Mouse (Mus musculus) erythroblast, adult 5-6 weeks (primary cell): ENCODE results near the gene Clk2. TPM values are rescaled to one million over a fixed set of nuclear protein-coding genes. Genes with fewer than 3 reads are reported as not detected.
"Not testable (repeated sequence)": the region's sequence is repeated elsewhere in the genome, so short reads cannot be mapped to it uniquely, and the experiment has no call there.

Source experiments
- ATAC-seq: replicated peaks from 2 replicates; pipeline ENCODE4 v1.8.0; 2016; ENCODE audit warnings: moderate number of reproducible peaks, mild to moderate bottlenecking, moderate TSS enrichment, inconsistent platforms; ENCODE audit not compliant: poor library complexity, low FRiP score, severe bottlenecking
- total RNA-seq, 2 experiments: library from RNA; stranded (forward) in 1 of 2; stranded (reverse) in 1 of 2; fragments of 150-400 nt in 1 of 2; fragments of 200-764, 138-1000 nt in 1 of 2; gene quantifications; 2 replicates each; pipeline versions ENCODE4 v1.2.3 to v1.2.4; 2015 to 2017; ENCODE audit warnings: low replicate concordance in 2 of 2

Gene Clk2
- total RNA-seq, 2 experiments from 2014 or later, result 24.4 to 37.9 TPM

DNA sequence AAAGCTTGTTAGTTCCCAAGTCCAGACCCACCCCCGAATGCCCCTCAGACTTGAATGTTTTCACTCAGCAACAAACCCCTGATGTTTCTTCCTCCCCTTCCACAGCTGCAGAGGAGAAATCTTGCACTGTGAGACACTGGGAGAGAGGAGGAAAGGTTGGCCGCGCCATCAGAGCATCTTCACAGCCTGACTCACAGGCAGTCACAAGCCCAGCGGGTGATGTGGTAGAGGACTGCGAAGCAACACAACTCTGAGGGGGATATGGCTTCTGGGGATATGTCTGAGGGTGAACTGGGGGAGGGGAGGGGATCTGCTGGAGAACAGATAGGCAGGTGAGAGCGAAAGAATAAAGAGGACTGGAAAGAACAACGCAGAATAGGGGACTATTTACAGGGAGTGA is 5.9 kb upstream of the Clk2 start:
- no peak; the same call in 1 of the 2 replicates for ATAC-seq

DNA sequence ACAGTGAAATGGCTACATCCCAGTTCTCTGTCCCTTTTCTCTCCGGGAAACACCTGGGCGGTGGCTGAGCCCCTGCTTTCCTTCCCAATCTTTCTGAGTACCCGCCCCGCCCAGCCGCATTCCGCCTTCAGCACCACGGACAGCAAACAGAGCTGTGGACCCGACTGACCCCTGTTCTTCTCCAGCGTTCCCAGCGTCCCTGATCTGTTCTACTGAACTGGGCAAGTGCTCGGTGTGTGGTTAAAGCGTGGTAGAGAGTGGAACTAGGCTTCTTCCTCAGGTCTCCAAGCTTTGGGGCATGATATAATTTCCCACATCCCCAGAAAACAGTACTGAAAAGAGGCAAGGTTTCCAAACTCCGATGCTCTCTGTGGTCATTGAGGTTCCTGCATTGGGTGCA is 5.4 kb upstream of the Clk2 start:
- ATAC-seq, result no peak

- 0 out of 2 replicates have a peak, but pooled peaks have one; percentile 28 for ATAC-seq
These were observed 4.8 kb upstream of the Clk2 start, which contains the start of gene Hcn3 for GRCm38 (mm10) chr3:89159616-89160344. Gene Hcn3 (minus strand): TSS chr3:89160196.

DNA sequence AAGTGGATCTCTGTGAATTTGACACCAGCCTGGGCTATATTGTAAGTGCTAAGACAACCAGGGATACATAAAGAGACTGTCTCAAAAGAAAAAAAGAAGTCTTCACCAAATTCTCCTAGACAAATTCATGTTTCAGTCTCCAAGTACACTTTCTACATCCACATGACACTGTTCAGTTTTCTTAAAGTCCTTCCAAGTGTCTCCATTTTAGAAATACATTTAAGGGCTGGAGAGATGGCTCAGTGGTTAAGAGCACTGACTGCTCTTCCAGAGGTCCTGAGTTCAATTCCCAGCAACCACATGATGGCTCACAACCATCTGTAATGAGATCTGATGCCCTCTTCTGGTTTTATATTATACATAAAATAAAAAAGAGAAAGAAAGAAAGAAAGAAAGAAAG is 3.4 kb upstream of the Clk2 start:
- not testable (repeated sequence) for ATAC-seq

- ATAC-seq, result no peak
These were observed 2.8 kb upstream of the Clk2 start for GRCm38 (mm10) chr3:89161786-89162185.

DNA sequence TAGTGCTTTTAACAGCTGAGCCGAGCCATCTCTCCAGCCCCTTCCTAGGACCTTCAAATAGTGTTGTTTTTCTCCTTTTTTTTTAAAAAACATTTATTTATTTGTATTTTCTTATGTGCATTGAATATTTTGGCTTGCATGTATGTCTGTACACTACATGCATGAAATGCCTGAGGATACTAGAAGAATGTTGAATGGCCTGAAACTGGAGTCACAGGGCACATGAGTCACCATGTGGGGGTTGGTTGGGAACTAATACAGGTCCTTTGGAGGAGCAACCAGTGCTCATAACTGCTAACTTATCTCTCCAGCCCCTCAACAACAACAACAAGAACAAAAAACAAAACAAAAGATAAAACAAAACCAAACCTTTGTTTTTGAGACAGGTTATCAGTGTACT is 1.5 kb upstream of the Clk2 start:
- ATAC-seq, result no peak

DNA sequence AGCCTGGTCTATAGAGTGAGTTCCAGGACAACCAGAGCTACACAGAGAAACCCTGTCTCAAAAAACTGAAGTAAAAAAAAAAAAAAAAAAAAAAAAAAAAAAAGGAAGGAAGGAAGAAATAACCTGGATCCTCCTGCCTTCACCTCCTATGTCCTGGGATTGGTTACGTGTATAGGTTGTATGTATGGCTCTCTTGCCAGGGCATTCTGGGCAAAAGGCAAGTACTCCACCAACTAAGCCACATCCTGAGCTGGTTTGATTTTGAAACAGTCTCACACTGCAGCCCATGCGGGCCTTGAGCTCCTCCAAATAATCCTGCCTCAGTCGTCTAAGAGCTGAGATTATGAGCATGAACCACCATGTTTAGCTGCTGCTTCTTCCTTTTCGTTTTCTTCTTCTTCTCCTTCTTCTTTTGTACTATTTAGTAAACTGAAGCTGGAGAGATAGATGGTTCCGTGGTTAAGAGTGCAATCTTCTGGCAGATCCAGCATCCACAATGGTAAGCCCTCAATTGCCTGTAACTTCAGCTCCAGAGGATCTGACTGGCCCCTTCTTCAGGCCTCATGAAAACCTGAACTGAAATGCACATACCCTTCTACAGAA is 851 bp upstream of the Clk2 start:
- 0 out of 2 replicates have a peak, but pooled peaks have one; percentile 6 for ATAC-seq

DNA sequence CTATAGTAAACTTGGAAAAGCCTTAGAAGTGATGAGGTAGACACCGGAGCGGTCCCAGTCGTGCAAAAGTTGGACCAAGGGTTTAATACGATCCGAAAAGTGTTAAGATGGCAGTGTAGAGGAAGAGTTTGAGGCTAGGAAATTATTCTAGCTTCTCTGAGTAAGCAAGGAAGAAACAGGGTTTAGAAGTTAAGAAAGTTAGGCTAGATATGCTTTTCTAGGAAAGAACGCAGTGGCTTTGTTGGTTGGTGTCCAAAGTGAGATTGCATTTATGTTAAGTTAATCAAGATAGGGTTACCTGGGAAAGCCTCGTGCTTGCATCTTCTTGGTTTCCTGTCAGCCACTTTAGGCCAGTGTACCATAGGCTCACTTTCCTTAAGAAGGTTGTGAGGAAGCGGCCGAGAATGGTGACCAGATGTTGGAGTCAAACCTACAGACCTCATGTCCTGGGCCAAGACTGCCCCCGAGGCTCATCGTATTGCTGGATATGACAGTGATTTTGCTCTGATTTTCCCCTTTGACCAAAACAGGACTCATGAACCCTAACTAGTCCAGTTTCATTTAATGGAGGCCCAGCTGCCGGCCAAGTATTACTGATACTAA is 774 bp downstream of the Clk2 start:
- peak; percentile 16; the same call in 1 of the 2 replicates for ATAC-seq

DNA sequence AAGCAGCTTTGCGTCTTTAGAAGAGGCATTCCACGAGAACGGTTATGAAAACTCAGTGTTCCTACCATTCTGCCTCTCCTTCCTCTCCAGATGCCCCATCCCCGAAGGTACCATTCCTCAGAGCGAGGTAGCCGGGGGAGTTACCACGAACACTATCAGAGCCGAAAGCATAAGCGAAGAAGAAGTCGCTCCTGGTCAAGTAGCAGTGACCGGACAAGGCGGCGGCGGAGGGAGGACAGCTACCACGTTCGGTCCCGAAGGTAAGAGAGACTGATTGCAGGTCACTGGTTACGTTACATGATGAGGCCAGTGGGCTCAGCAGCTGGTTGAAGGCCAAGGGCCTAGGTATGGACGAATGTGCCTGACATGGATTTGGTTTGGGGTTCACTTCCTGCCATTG is 2.4 kb downstream of the Clk2 start:
- ATAC-seq, result no peak

DNA sequence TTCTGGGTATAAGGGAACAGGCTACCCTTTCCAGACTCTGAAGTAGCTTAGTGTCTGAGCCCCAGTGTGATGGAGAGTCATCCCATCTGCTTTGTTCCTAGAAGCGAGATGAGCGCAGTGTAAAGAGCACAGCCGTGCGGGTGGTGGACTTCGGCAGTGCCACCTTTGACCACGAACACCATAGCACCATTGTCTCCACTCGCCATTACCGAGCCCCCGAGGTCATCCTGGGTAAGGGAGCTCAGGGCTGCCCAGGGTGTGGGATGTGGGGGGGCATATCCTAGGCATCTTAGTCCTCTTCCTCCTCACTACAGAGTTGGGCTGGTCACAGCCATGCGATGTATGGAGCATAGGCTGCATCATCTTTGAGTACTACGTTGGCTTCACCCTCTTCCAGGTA is 10.2 kb downstream of the Clk2 start:
- no peak for ATAC-seq

DNA sequence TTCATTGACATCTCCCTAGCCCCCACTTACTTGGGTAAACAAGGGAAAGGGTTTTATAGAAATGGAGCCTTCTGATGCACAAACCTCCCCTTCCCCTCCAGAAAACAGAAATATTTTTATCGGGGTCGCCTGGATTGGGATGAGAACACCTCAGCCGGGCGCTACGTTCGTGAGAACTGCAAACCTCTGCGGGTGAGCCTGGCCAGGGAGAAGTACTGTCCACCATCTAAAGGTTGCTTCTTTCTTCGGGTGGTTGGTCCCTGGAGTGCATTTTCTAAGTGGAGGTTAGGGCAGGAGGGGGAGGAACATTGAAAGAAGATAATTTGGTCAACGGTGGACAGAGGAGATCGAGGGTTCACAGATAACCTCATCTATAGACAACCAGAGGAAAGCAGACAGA is 10.9 kb downstream of the Clk2 start:
- no peak for ATAC-seq

GRCm38 (mm10) chr3:89176421-89176820 is 11.8 kb downstream of the Clk2 start:
- no peak for ATAC-seq

- ATAC-seq, result peak; percentile 89
These were observed 12.9 kb downstream of the Clk2 start, which contains the start of gene Scamp3 for GRCm38 (mm10) chr3:89177242-89178106. Gene Scamp3 (plus strand): TSS chr3:89177473.

DNA sequence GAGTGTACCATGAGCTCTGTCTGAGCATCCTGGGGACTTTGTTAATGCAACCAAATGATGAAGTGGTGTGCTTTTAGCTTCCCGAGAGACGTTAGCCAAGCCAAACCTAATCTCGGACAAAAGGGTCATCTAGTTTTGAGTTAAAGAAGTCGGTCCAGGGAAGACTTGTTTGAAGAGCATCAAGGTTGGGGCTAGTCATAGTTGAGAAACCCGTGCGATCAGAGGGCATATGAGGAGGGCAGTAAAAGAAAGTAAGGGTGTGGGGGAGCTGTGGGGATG is 13.5 kb downstream of the Clk2 start:
- ATAC-seq, result no peak

DNA sequence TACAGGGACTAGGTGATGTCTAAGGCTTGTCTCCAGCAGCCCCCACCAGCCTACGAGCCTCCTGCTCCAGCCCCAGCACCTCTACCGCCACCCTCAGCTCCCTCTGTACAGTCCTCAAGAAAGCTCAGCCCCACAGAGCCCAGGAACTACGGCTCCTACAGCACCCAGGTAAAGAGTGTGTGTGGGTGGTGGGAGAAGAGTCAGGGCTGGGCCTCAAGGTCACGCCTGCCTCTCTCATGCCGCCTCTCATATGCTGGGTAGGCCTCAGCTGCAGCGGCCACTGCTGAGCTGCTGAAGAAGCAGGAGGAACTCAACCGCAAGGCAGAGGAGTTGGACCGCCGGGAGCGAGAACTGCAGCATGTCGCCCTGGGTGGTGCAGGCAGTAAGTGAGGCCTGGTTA is 14.5 kb downstream of the Clk2 start:
- no peak for ATAC-seq

GRCm38 (mm10) chr3:89181749-89182500 is 17.3 kb downstream of the Clk2 start:
- no peak for ATAC-seq

- ATAC-seq, result no peak
These were observed 18.0 kb downstream of the Clk2 start for GRCm38 (mm10) chr3:89182531-89183057.

GRCm38 (mm10) chr3:89183058-89183958 is 18.7 kb downstream of the Clk2 start, which contains the start of gene Fam189b:
Gene Fam189b (plus strand): TSS chr3:89183143.
- ATAC-seq, result peak; percentile 85
